Mouse (Mus musculus) limb, embryonic 13.5 days (tissue): ENCODE data around the gene Myct1. TPM values are rescaled to one million over a fixed set of nuclear protein-coding genes. Genes with fewer than 3 reads are reported as not detected.

Source experiments
- ATAC-seq: fragments of 200-750 bp; cut with Nextera tagmentation; 2 replicates; pipeline ENCODE4 v1.8.0; 2017; ENCODE audit warnings: low read depth, moderate number of reproducible peaks, moderate TSS enrichment; ENCODE audit not compliant: low FRiP score
- H3K27ac ChIP-seq: fragments of 300-500 bp; sonication (generic); 2 replicates; pipeline ENCODE4 v1.5.1; 2015; ENCODE audit warnings: inconsistent platforms, mild to moderate bottlenecking, moderate library complexity
- H3K27me3 ChIP-seq: fragments of 300-500 bp; sonication (generic); 2 replicates; pipeline ENCODE4 v1.6.1; 2015; ENCODE audit warnings: mild to moderate bottlenecking, inconsistent platforms
- H3K36me3 ChIP-seq: fragments of 300-500 bp; sonication (generic); 2 replicates; pipeline ENCODE4 v1.6.1; 2015; ENCODE audit warnings: inconsistent platforms, mild to moderate bottlenecking, moderate library complexity
- H3K4me1 ChIP-seq: fragments of 300-500 bp; sonication (generic); 2 replicates; pipeline ENCODE4 v1.6.1; 2015; ENCODE audit warnings: inconsistent platforms
- H3K4me2 ChIP-seq: fragments of 300-500 bp; sonication (generic); replicated peaks from 2 replicates; pipeline ENCODE4 v1.6.1; 2015; ENCODE audit warnings: inconsistent platforms, mild to moderate bottlenecking, moderate library complexity
- H3K4me3 ChIP-seq: fragments of 300-500 bp; sonication (generic); 2 replicates; pipeline ENCODE4 v1.5.1; 2015; ENCODE audit warnings: moderate library complexity, mild to moderate bottlenecking, inconsistent platforms
- H3K9ac ChIP-seq: fragments of 300-500 bp; sonication (generic); 2 replicates; pipeline ENCODE4 v1.6.1; 2015; ENCODE audit warnings: mild to moderate bottlenecking, inconsistent platforms
- H3K9me3 ChIP-seq: fragments of 300-500 bp; sonication (generic); 2 replicates; pipeline ENCODE4 v1.6.1; 2016; ENCODE audit warnings: inconsistent platforms
- WGBS: fragments of 180-500 bp; shearing (Covaris S2); methylation state at CpG from one replicate; pipeline ENCODE4 v1.1.7; 2015; 5-methylcytosine and 5-hydroxymethylcytosine counted together
- polyA plus RNA-seq: library from polyadenylated mRNA; unstranded; fragments of >200 nt; fragmentation: Nextera tagmentation; extraction: Ambion mirVana; gene quantifications from 2 replicates; pipeline ENCODE4 v1.2.1, GENCODE M21; 2015

The Myct1 gene
- 3.8 and 4.1 TPM in 2 replicates for polyA plus RNA-seq

- Histone ChIP-seq H3K4me2 (no peak within 1 kb of the TSS), H3K27ac (no peak within 1 kb of the TSS), H3K27me3 (no peaks in the 10 kb centered on the region), H3K9ac (no peak within 1 kb of the TSS), H3K36me3 (no peaks in the 10 kb centered on the region), H3K4me1 (no peaks in the 10 kb centered on the region), H3K9me3 (no peaks in the 10 kb centered on the region), H3K4me3 (no peak within 1 kb of the TSS)
- ATAC-seq, result no peak
- 43% methylated on average over 5 of the region's 5 CpGs for WGBS
Measured at GRCm38 (mm10) chr10:5593464-5593863, at the start of gene Myct1. Myct1 (plus strand) TSS chr10:5593775.

GRCm38 (mm10) chr10:5546428-5546827 lies 47.1 kb upstream of the Myct1 start:
- Histone ChIP-seq H3K27ac (no peak overlapping the region), H3K27me3 (peaks cover 21% of the 10 kb centered on the region), H3K9me3 (no peaks in the 10 kb centered on the region), H3K9ac (no peak overlapping the region), H3K4me3 (no peak overlapping the region), H3K4me1 (peaks cover 10% of the 10 kb centered on the region), H3K4me2 (no peak overlapping the region), H3K36me3 (no peaks in the 10 kb centered on the region)
- 95% methylated on average over 5 of the region's 5 CpGs for WGBS
- ATAC-seq, result no peak

GRCm38 (mm10) chr10:5547769-5548168 lies 45.8 kb upstream of the Myct1 start:
- ATAC-seq, result no peak
- no peak overlapping the region for H3K4me3 ChIP-seq
- H3K9me3 ChIP-seq, result no peaks in the 10 kb centered on the region
- peaks cover 24% of the 10 kb centered on the region for H3K27me3 ChIP-seq
- H3K9ac ChIP-seq, result no peak overlapping the region
- WGBS, result 90% methylated on average over 9 of the region's 9 CpGs
- peaks cover 10% of the 10 kb centered on the region for H3K4me1 ChIP-seq
- no peaks in the 10 kb centered on the region for H3K36me3 ChIP-seq
- H3K27ac ChIP-seq, result no peak overlapping the region
- no peak overlapping the region for H3K4me2 ChIP-seq

GRCm38 (mm10) chr10:5548651-5549050 lies 44.9 kb upstream of the Myct1 start:
- H3K9me3 ChIP-seq, result no peaks in the 10 kb centered on the region
- no peaks in the 10 kb centered on the region for H3K36me3 ChIP-seq
- H3K4me2 ChIP-seq, result no peak overlapping the region
- peaks cover 25% of the 10 kb centered on the region for H3K27me3 ChIP-seq
- no peak for ATAC-seq
- no peak overlapping the region for H3K27ac ChIP-seq
- H3K9ac ChIP-seq, result no peak overlapping the region
- H3K4me1 ChIP-seq, result peaks cover 10% of the 10 kb centered on the region
- H3K4me3 ChIP-seq, result no peak overlapping the region
- 71% methylated on average over 2 of the region's 2 CpGs for WGBS

- Histone ChIP-seq H3K9me3 (no peaks in the 10 kb centered on the region), H3K4me3 (peak overlapping the region; percentile 51), H3K27ac (no peak overlapping the region), H3K9ac (0 out of 2 replicates have a peak overlapping the region, but pooled peaks have one; percentile 62), H3K4me1 (peaks cover 10% of the 10 kb centered on the region), H3K27me3 (peaks cover 25% of the 10 kb centered on the region), H3K36me3 (no peaks in the 10 kb centered on the region), H3K4me2 (peak overlapping the region; percentile 93)
- 10% methylated on average over 6 of the region's 6 CpGs for WGBS
- no peak for ATAC-seq
Measured at GRCm38 (mm10) chr10:5549871-5550167, 43.8 kb upstream of the Myct1 start.

- Histone ChIP-seq H3K4me2 (peak overlapping the region; percentile 93), H3K9ac (peak overlapping the region; percentile 62), H3K4me1 (peaks cover 10% of the 10 kb centered on the region), H3K9me3 (no peaks in the 10 kb centered on the region), H3K27me3 (peaks cover 25% of the 10 kb centered on the region), H3K27ac (no peak overlapping the region), H3K36me3 (no peaks in the 10 kb centered on the region), H3K4me3 (peak overlapping the region; percentile 51)
- 1% methylated on average over 41 of the region's 44 CpGs for WGBS
- peak; percentile 76 for ATAC-seq
Measured at GRCm38 (mm10) chr10:5550168-5551021, 43.2 kb upstream of the Myct1 start.

- Histone ChIP-seq H3K36me3 (no peaks in the 10 kb centered on the region), H3K9me3 (no peaks in the 10 kb centered on the region), H3K4me3 (peak within 1 kb of the TSS; percentile 51), H3K27me3 (peaks cover 25% of the 10 kb centered on the region), H3K4me2 (peak within 1 kb of the TSS; percentile 93), H3K27ac (no peak within 1 kb of the TSS), H3K4me1 (peaks cover 10% of the 10 kb centered on the region), H3K9ac (peak within 1 kb of the TSS; percentile 62)
- ATAC-seq, result no peak
- 76% methylated on average over 5 of the region's 5 CpGs for WGBS
Measured at GRCm38 (mm10) chr10:5551382-5551781, 42.2 kb upstream of the Myct1 start, which contains the start of gene Syne1. Syne1 (minus strand) TSS chr10:5551482.

GRCm38 (mm10) chr10:5554941-5555340 lies 38.6 kb upstream of the Myct1 start:
- Histone ChIP-seq H3K36me3 (no peaks in the 10 kb centered on the region), H3K9me3 (no peaks in the 10 kb centered on the region), H3K4me2 (no peak overlapping the region), H3K27ac (no peak overlapping the region), H3K4me3 (no peak overlapping the region), H3K9ac (no peak overlapping the region), H3K4me1 (peaks cover 8% of the 10 kb centered on the region), H3K27me3 (peaks cover 16% of the 10 kb centered on the region)
- no peak for ATAC-seq
- WGBS, result 26% methylated on average over 5 of the region's 5 CpGs

- Histone ChIP-seq H3K4me2 (no peak overlapping the region), H3K4me1 (no peaks in the 10 kb centered on the region), H3K27me3 (no peaks in the 10 kb centered on the region), H3K27ac (no peak overlapping the region), H3K36me3 (no peaks in the 10 kb centered on the region), H3K9ac (no peak overlapping the region), H3K4me3 (no peak overlapping the region), H3K9me3 (no peaks in the 10 kb centered on the region)
- ATAC-seq, result no peak
Measured at GRCm38 (mm10) chr10:5558808-5559207, 34.8 kb upstream of the Myct1 start.

- Histone ChIP-seq H3K4me2 (no peak overlapping the region), H3K4me1 (no peaks in the 10 kb centered on the region), H3K9ac (no peak overlapping the region), H3K27ac (no peak overlapping the region), H3K36me3 (no peaks in the 10 kb centered on the region), H3K9me3 (no peaks in the 10 kb centered on the region), H3K4me3 (no peak overlapping the region), H3K27me3 (no peaks in the 10 kb centered on the region)
- ATAC-seq, result no peak
- 78% methylated on average over 4 of the region's 4 CpGs for WGBS
Measured at GRCm38 (mm10) chr10:5560526-5560925, 33.0 kb upstream of the Myct1 start.

- Histone ChIP-seq H3K9ac (no peak overlapping the region), H3K4me2 (no peak overlapping the region), H3K4me1 (no peaks in the 10 kb centered on the region), H3K36me3 (no peaks in the 10 kb centered on the region), H3K27ac (no peak overlapping the region), H3K27me3 (no peaks in the 10 kb centered on the region), H3K9me3 (no peaks in the 10 kb centered on the region), H3K4me3 (no peak overlapping the region)
- 84% methylated on average over 4 of the region's 4 CpGs for WGBS
- no peak for ATAC-seq
Measured at GRCm38 (mm10) chr10:5561706-5562105, 31.9 kb upstream of the Myct1 start.

- 88% methylated on average over 4 of the region's 4 CpGs for WGBS
- Histone ChIP-seq H3K4me1 (no peaks in the 10 kb centered on the region), H3K27me3 (no peaks in the 10 kb centered on the region), H3K4me2 (no peak overlapping the region), H3K9me3 (no peaks in the 10 kb centered on the region), H3K36me3 (no peaks in the 10 kb centered on the region), H3K27ac (no peak overlapping the region), H3K4me3 (no peak overlapping the region), H3K9ac (no peak overlapping the region)
- no peak for ATAC-seq
Measured at GRCm38 (mm10) chr10:5568991-5569390, 24.6 kb upstream of the Myct1 start.

- no peak overlapping the region for H3K4me3 ChIP-seq
- no peaks in the 10 kb centered on the region for H3K4me1 ChIP-seq
- no peak overlapping the region for H3K27ac ChIP-seq
- no peaks in the 10 kb centered on the region for H3K36me3 ChIP-seq
- H3K9me3 ChIP-seq, result no peaks in the 10 kb centered on the region
- H3K9ac ChIP-seq, result no peak overlapping the region
- 83% methylated on average over 8 of the region's 8 CpGs for WGBS
- no peak for ATAC-seq
- no peak overlapping the region for H3K4me2 ChIP-seq
- H3K27me3 ChIP-seq, result no peaks in the 10 kb centered on the region
Measured at GRCm38 (mm10) chr10:5570059-5570458, 23.5 kb upstream of the Myct1 start.
